Mouse (Mus musculus) G1E-ER4 (cell line): ENCODE data around the gene Rnf167. TPM values are rescaled to one million over a fixed set of nuclear protein-coding genes. Genes with fewer than 3 reads are reported as not detected.

Source experiments
- GATA1 ChIP-seq: IDR thresholded peaks from one replicate; pipeline ENCODE4 v1.8.0; 2012; ENCODE audit warnings: low read length, inconsistent platforms
- polyA plus RNA-seq: library from polyadenylated mRNA; stranded (reverse); fragments of >175 nt; gene quantifications from 2 replicates; pipeline ENCODE4 v1.2.3, GENCODE M21; 2012

The Rnf167 gene
- polyA plus RNA-seq, 1 experiment: 82.3 TPM

DNA sequence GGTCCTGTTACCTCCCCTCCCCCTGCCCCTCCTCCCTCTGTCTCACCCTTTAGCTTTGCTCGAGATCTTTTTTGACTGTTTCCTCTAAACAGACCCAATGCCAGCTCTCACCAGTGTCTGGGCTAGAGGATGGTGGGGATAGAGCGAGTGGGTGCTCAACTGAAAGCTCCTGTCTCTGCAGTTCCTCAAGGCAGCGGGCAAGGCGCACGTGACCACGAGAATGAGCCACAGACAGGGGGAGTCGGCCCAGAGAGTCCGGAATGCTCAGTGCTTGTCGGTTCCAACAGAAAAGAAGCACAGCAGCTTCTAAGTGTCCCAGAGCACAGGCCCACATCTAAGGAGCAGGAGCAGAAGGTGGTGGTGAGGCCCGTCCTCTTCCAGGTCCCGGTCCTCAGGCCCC, 27.5 kb downstream of the Rnf167 start:
- TF ChIP-seq GATA1: no peak

DNA sequence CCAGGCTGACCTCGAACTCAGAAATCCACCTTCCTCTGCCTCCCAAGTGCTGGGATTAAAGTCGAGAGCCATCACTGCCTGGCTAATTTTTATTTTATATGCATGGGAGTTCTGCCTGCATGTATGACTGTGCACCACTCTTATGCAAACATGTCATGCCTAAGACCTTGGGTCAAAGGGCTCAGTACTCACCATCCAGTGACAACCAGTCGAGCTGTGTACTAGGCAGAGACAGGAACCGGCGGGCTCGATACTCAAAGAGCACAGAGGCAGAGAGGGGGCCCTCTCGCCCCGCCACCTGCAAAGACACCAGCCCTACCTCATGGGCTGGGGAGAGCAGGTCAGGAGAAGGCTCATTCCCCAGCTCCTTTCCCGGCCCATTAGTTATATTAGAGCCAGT, 31.1 kb downstream of the Rnf167 start:
- TF ChIP-seq GATA1: no peak

DNA sequence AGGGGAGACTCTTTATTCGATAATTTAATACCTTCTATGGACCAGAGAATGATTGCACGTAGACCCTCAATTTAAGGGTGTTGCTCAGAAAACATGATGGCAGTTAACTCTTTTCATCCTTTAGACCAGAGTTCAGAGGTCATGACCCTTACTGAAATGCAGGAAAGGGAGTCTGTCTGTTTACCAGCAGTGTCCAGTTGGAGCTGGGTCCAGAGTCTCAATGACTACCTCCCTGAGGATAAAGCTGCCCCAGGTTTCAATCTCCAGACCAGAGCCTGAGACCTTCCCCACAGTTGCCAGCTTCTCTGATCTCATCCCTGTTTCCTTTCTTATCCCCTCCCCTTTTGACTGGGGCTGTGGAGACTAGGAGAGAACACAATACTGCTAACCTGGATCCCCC, 31.5 kb downstream of the Rnf167 start:
- no peak for TF ChIP-seq GATA1

DNA sequence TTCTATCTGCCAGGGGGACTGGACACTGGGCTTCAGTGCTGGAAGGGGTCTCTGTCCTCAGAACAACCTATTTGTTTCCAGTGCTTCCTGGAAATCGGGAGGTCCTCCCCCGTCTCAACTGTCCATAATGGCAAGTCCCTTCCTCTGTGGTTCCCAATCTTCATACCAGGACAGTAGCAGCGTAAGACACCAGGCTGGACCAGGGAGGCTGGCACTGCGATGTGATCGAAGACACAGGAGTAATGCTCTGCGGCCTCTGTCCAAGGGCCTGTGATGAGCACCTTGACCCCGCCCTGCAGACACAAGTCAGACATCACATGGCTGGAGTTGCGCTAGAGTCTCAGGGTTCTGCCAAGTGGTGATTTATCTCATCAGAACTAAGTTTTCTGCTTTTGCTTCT, 32.3 kb downstream of the Rnf167 start:
- no peak for TF ChIP-seq GATA1

DNA sequence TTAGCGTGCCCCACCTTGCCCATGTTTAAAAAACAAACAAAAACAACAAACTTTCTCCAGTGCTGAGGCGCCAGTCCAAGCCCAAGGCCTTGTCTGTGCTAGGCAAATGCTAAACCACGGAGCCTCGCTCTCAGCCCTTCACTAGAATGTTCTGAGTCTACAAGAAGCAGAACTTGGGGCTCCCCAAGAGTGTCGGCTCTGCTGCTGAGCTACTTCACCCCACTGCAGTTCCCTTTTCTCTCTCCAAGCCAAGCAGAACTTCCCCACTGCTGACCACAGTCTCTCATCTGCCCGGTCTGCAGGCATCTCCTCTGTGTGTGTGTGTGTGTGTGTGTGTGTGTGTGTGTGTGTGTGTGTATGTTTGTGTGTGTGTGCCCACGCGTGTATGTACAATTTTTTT, 32.9 kb downstream of the Rnf167 start:
- TF ChIP-seq GATA1: no peak

DNA sequence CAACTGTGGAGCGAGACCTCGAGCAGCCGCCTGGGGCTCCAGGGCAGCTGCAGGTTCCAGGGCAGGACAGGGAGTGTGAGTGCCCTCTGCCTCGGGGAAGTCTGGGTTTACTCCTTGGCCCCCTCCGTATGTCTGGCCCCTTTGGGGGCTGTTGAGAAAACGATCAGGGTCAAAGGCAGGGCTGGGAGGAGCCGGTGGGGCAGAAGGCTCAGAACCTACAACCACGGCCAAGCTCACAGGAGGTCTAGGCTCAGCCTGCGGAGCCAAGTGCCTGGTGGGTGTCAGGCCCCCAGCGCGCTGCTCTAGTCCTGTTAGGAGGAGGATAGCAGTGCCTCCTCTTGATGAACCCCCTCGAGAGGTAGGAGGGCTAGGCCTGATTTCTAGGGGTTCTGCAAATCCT, 34.1 kb downstream of the Rnf167 start:
- TF ChIP-seq GATA1: no peak

DNA sequence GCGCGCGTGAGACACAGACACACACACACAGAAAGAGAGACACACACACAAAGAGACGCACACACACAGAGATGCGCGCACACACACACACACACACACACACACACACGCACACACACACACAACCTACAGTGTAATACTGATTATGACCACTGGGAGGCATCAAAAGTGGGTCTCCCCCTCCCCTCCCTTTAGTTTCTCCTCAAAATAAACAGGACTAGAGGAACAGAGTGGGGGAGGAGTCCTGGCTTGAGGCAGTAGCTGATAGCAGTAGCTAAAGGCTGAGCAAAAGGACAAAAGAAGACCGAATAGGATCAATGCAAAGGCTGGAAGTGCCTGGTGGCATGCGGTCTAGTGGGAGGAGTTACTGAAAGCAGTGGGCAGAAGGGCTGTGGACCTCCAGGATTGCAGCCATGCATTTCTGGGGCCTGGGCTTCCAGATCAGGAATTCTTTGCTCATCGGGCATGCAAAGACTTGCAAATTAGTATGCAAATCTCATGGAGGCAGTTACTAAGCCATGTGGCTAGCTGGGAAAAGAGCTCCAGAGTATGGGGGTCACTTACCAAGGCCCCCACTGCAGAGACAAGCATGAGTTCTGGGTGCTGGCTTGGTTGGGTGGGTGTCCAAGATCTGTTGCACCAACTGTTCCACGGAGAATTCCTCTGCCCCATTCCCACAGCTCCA, 35.0 kb downstream of the Rnf167 start:
- TF ChIP-seq GATA1: no peak

DNA sequence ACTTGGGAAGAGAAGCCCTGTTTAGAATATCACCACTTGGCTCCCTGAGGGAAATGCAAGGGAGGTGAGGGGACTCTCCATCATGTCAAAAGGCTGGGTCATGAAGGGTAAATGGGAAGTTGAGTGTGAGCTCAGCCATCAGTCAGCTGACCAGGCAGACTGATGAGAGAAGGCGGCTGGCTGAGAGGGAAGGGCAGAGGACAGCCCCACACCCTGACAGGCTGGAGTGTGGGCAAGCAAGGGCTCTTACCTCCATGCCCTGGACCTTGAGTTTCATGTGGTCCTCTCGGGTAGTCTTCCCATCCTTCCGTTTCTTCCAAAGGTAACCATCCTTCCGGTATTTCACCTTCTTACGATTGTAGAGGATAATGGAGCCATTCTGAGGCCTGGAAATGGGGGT, 36.6 kb downstream of the Rnf167 start:
- no peak for TF ChIP-seq GATA1

DNA sequence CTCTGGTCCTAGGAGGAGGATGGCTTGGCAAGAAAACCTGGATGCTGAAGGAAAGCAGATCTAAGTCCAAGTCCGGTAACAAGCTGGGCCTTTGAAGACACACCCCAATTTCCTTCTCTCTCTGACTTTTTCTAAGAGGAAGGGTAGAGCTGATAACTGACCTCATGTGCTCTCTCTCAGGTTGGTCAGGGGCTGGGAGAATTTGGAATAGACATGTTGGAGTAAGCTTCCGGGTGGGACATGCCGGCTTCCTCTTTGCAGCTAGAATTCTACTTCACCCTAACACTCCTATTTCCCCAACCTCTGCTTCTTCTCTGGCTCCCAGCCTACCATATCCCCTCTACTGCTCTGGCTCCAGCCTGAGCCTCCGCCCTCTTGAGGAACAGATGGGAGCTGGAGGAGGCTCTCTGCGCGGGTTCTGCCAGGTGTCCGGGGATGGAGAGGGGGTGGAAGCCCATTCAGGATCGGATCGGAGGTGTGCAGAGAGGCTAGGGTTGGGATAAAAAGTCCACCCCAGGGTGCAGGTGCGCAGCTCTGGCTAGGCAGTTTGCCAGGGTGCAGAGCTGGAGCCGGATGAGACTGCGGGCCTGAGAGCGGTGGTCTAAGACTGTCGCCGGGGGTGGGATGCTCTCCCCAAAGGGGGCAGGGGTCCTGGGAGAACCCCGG, 40.0 kb downstream of the Rnf167 start:
- no peak for TF ChIP-seq GATA1

DNA sequence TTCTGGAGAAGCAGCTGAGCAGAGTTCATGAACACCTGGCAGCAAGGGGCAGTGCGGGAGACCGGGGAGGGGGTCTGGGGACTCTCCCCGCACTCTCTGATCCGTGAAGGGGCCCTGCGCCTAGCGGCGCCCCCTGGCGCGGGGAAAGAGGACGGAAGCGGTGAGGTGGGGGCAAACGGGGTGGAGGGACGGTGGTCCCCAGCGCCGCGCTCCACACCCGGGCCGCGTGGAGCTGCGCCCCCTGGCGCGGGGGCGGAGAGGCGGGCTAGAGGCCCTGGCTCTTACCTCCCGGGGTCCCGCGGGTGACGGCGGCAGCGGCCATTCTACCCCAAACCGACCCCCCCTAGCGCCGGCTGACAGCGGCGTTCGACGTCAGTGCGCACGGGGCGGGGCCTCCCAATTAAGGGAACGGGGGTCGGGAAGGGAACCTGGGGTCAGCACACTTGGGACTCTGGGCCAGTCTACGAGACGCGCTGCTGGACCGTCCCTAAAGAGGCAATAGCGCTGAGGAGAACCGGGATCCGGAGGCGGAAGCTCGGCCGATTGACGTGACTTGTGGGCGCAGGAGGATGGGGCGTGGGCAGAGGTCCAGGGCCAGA, 40.7 kb downstream of the Rnf167 start, which contains the start of gene Camta2:
TSS of gene Camta2 (minus strand) at position 505 of the 599 bp plus-strand sequence.
- no peak for TF ChIP-seq GATA1

DNA sequence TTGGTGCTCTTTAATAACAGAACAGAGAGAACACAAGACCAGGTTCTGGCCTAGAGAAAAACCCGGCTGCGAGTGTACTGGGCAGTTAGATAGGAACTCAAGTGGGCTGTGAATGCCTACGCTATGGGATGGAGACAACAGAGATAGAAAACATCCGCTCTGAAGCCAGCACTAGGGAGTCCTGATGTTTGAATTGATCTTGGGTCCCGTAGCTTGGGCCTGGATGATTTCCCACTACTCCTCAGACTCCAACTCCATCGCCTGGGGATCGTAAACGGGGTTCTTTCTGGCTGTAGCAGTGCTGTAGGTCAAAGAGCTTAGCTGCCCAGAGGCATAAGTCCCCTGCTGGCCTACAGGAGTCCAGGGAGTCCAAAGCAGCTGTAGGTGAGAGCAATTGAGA, 41.3 kb downstream of the Rnf167 start:
- no peak for TF ChIP-seq GATA1

DNA sequence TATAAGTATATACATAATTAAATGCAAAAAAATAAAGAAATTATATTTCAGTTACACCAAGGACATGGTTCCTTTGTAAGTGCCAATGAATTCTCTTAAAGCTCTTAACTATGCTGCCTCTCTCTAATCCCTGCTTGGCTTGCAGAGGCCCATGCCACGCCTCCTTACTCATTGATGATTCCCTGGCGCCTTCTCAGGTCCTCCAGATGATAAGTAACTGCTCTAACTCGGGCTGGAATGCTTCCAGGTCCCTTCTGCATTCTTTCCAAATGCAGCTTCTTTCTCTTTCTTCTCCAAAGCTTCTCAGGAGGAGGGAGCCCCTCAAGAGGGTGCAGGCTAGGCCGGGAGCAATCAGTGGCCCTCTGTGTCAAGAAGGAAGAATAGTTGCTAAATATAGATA, 42.5 kb downstream of the Rnf167 start:
- no peak for TF ChIP-seq GATA1

DNA sequence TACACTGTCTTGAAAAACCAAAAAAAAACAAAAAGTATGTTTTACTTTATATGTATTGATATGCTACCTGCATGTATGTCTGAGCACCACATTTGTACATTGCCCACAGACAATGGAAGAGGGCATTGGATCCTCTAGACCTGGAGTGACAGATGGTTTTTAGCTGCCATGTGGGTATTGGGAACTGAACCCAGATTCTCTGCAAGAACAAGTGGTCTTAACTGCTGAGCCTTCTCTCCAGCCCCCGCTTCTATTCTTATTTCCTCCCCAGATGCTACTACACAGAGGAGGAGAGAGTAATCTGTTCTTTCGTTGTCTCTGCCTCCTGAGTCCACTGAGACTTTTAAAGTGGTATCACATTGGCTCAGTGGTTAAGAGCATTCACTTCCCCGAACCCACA, 46.5 kb downstream of the Rnf167 start:
- TF ChIP-seq GATA1: no peak

DNA sequence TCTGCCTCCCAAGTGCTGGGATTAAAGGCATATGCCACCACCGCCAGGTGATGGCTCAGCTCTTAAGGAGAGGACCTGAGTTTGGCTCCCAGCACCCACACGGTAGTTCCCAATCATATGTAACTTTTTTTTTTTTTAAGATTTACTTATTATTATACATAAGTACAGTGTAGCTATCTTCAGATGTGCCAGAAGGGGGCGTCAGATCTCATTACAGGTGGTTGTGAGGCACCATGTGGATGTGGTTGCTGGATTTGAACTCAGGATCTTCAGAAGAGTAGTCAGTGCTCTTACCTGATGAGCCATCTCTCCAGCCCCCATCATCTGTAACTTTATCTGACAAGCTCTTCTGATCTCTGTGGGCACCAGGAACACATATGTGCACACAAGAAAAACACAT, 50.3 kb downstream of the Rnf167 start:
- no peak for TF ChIP-seq GATA1

DNA sequence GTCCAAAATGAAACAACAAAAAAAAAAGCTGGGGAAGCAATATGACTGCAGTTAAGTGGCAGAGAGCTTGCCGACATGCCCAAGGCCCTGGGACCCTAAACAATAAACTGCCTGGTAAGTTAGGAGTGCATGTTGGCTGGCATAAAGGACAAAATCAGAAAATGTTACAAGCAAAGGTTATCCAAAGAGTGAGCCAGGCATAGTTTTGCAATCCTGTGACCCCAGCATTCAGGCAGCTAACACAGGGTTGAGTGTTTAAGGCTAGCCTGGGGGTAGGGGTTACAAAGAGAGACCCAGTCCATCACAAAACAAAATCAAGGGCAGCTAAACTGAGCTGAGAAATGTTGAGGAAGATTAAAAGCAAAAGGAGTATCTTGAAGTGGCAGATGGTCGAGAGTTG, 52.0 kb downstream of the Rnf167 start:
- no peak for TF ChIP-seq GATA1

DNA sequence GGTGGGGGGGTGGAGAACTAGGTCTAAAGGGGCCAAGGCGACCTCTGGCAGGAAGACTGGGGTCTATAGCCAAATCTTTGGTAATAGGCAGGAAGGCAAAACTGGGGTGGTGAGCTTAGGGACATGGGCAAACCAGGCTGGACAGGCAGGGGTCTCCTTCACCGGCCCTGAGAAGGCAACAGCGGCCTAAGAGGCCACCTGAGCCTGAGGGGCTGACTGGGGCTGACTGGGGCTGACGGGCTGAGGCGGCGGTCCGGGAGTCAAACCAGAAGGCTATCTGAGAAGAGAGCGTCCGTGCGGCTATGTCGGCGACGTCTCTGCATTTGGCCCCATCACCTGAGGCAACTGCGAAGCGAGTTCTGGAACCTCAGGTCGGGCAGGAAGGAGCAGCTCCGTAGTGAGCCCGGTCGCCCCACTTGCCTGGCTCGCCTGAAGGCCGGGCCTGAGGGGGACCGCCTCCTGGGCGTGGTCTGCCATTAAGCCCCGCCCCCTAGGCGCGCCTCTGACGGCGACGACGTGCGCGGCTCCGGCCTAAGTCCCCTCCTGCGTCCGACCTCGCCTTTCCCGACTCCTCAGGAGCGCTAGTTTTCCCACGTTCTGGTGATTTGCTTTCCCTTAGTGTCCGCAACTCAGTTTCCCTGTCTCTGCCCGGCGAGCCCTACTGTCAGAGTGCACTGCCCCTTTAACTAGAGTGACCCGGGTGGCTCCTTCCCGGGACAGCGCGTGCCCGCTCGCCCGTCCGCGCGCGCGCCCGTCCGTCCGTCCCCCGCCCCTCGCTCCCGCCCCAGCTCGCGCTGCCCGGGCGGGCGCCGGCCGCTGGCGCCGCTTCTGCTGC, 52.9 kb downstream of the Rnf167 start, which contains the start of the genes Inca1 and Kif1c:
TSS of gene Inca1 (minus strand) at position 434 of the 835 bp plus-strand sequence.
TSS of gene Kif1c (plus strand) at position 827 of the 835 bp plus-strand sequence.
- no peak for TF ChIP-seq GATA1

DNA sequence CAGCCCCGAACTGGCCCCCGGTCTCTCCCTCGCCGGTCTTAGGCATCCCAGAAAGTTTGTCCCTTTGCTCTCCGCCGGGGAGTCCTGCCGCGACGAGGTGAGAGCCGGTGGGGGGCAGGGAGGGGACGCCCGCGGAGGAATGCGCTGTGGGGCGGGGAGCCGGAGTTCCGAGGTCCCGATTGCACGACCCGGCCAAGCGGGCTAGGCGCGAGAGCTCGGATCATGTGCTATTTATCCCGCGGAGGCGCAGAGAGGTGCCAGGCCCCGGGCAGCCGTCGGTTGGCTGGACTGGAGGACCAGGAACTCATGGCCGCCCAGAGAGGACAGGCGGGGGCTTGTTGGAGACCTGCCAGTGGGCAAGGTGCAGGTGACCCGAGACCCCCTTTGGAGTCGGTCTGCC, 53.6 kb downstream of the Rnf167 start:
- no peak for TF ChIP-seq GATA1

Other genes with a start within 250 kb of the Rnf167 start
- gene Pelp1, start 237.2 kb upstream of the Rnf167 start, polyA plus RNA-seq: 97.1 and 115 TPM in 2 replicates
- 202 and 316 TPM in 2 replicates for gene Arrb2, start 214.6 kb upstream of the Rnf167 start, polyA plus RNA-seq
- 13.3 and 29.5 TPM in 2 replicates for gene Med11, start 195.3 kb upstream of the Rnf167 start, polyA plus RNA-seq
- not detected in 2 replicates for gene Zmynd15, start 187.8 kb upstream of the Rnf167 start, polyA plus RNA-seq
- not detected in 2 replicates for gene Cxcl16, start 187.3 kb upstream of the Rnf167 start, polyA plus RNA-seq
- not detected in 2 replicates for gene Tm4sf5, start 142.0 kb upstream of the Rnf167 start, polyA plus RNA-seq
- not detected in 2 replicates for gene Vmo1, start 132.6 kb upstream of the Rnf167 start, polyA plus RNA-seq
- not detected in 2 replicates for gene Gltpd2, start 128.0 kb upstream of the Rnf167 start, polyA plus RNA-seq
- 201 and 213 TPM in 2 replicates for gene Psmb6, start 121.9 kb upstream of the Rnf167 start, polyA plus RNA-seq
- not detected in 2 replicates for gene Gm40193, start 114.3 kb upstream of the Rnf167 start, polyA plus RNA-seq
- 0.02 and 0.04 TPM in 2 replicates for gene Pld2, start 107.2 kb upstream of the Rnf167 start, polyA plus RNA-seq
- gene Mink1, start 84.4 kb upstream of the Rnf167 start, polyA plus RNA-seq: 99.2 and 116 TPM in 2 replicates
- gene 4930544D05Rik, start 31.4 kb upstream of the Rnf167 start, polyA plus RNA-seq: not detected in 2 replicates
- not detected in 2 replicates for gene Chrne, start 28.0 kb upstream of the Rnf167 start, polyA plus RNA-seq
- gene Gp1ba, start 8.1 kb upstream of the Rnf167 start, polyA plus RNA-seq: 30.8 and 34.3 TPM in 2 replicates
- gene Slc25a11, start 244 bp downstream of the Rnf167 start, polyA plus RNA-seq: 98.8 and 132 TPM in 2 replicates
- gene Pfn1, start 7.4 kb downstream of the Rnf167 start, polyA plus RNA-seq: 4,535 and 5,925 TPM in 2 replicates
- 3.4 and 6.5 TPM in 2 replicates for gene Eno3, start 10.0 kb downstream of the Rnf167 start, polyA plus RNA-seq
- gene Spag7, start 22.2 kb downstream of the Rnf167 start, polyA plus RNA-seq: 207 and 222 TPM in 2 replicates
- 18.0 and 30.8 TPM in 2 replicates for gene Camta2, start 40.9 kb downstream of the Rnf167 start, polyA plus RNA-seq
- gene Inca1, start 52.9 kb downstream of the Rnf167 start, polyA plus RNA-seq: 0.17 and 0.21 TPM in 2 replicates
- 32.5 and 39.5 TPM in 2 replicates for gene Kif1c, start 53.3 kb downstream of the Rnf167 start, polyA plus RNA-seq
- 2.6 and 3.6 TPM in 2 replicates for gene Zfp3, start 117.0 kb downstream of the Rnf167 start, polyA plus RNA-seq
- gene Scimp, start 165.4 kb downstream of the Rnf167 start, polyA plus RNA-seq: not detected in 2 replicates
- gene Rabep1, start 197.5 kb downstream of the Rnf167 start, polyA plus RNA-seq: 19.5 and 24.2 TPM in 2 replicates